Mouse (Mus musculus): Measurements from ENCODE around the gene Mettl6. TPM values are rescaled to one million over a fixed set of nuclear protein-coding genes. Genes with fewer than 3 reads are reported as not detected.

Mettl6 gene
- polyA plus RNA-seq, 1 experiment from 2014 or later: 50.4 TPM

- 75% methylated on average over 11 of the region's 11 CpGs for WGBS
Observed at GRCm38 (mm10) chr14:31439279-31439678, 55.6 kb downstream of the Mettl6 start.

GRCm38 (mm10) chr14:31437826-31438529 is 56.9 kb downstream of the Mettl6 start:
- H3K4me1 ChIP-seq (ENCODE audit: control insufficient read depth, insufficient read depth, low read length): peaks cover 13% of the 10 kb centered on the region; the same call in 1 of the 2 replicates
- WGBS: 70% methylated on average over 8 of the region's 8 CpGs

More at GRCm38 (mm10) chr14:31439279-31439678, 55.6 kb downstream of the Mettl6 start:
- H3K36me3 ChIP-seq (ENCODE audit: control insufficient read depth, insufficient read depth, low read length): no peaks in the 10 kb centered on the region
- H3K4me1 ChIP-seq (ENCODE audit: control insufficient read depth, insufficient read depth, low read length): 0 out of 2 replicates have a peak, but pooled peaks cover 3% of the 10 kb centered on the region
- no peak overlapping the region for H3K4me3 ChIP-seq (replicated peaks; ENCODE audit: low read length)
- no peaks in the 10 kb centered on the region for H3K27me3 ChIP-seq (ENCODE audit: control insufficient read depth, insufficient read depth, low read length)
- no peaks in the 10 kb centered on the region for H3K9me3 ChIP-seq (replicated peaks; ENCODE audit: control insufficient read depth, low read length)
- no peak for ATAC-seq (ENCODE audit: insufficient read depth, low FRiP score)
- H3K9ac ChIP-seq (ENCODE audit: low read length): no peak overlapping the region
- H3K27ac ChIP-seq (ENCODE audit: low read length): no peak overlapping the region
- H3K4me2 ChIP-seq (ENCODE audit: low read depth, low read length): no peak overlapping the region

GRCm38 (mm10) chr14:31435930-31436693 is 58.7 kb downstream of the Mettl6 start, which contains the start of gene Sh3bp5:
Gene Sh3bp5 (minus strand): TSS chr14:31436078.
- H3K9me3 ChIP-seq (replicated peaks; ENCODE audit: control insufficient read depth, low read length): no peaks in the 10 kb centered on the region
- H3K4me2 ChIP-seq (ENCODE audit: low read depth, low read length): peak within 1 kb of the TSS; percentile 95
- peak within 1 kb of the TSS; percentile 42 for H3K27ac ChIP-seq (ENCODE audit: low read length)
- H3K36me3 ChIP-seq (ENCODE audit: control insufficient read depth, insufficient read depth, low read length): no peaks in the 10 kb centered on the region
- peak within 1 kb of the TSS; percentile 78 for H3K9ac ChIP-seq (ENCODE audit: low read length)
- ATAC-seq (ENCODE audit: insufficient read depth, low FRiP score): peak; percentile 93
- no peaks in the 10 kb centered on the region for H3K27me3 ChIP-seq (ENCODE audit: control insufficient read depth, insufficient read depth, low read length)
- WGBS: 8% methylated on average over 49 of the region's 49 CpGs
- H3K4me1 ChIP-seq (ENCODE audit: control insufficient read depth, insufficient read depth, low read length): peaks cover 13% of the 10 kb centered on the region; the same call in 1 of the 2 replicates
- H3K4me3 ChIP-seq (replicated peaks; ENCODE audit: low read length): peak within 1 kb of the TSS; percentile 72

More at GRCm38 (mm10) chr14:31437826-31438529, 56.9 kb downstream of the Mettl6 start:
- Histone ChIP-seq H3K9ac (ENCODE audit: low read length) (no peak overlapping the region), H3K4me2 (ENCODE audit: low read depth, low read length) (no peak overlapping the region), H3K27ac (ENCODE audit: low read length) (no peak overlapping the region), H3K36me3 (ENCODE audit: control insufficient read depth, insufficient read depth, low read length) (no peaks in the 10 kb centered on the region), H3K9me3 (replicated peaks; ENCODE audit: control insufficient read depth, low read length) (no peaks in the 10 kb centered on the region), H3K4me3 (replicated peaks; ENCODE audit: low read length) (no peak overlapping the region), H3K27me3 (ENCODE audit: control insufficient read depth, insufficient read depth, low read length) (no peaks in the 10 kb centered on the region)
- ATAC-seq (ENCODE audit: insufficient read depth, low FRiP score): no peak

DNA sequence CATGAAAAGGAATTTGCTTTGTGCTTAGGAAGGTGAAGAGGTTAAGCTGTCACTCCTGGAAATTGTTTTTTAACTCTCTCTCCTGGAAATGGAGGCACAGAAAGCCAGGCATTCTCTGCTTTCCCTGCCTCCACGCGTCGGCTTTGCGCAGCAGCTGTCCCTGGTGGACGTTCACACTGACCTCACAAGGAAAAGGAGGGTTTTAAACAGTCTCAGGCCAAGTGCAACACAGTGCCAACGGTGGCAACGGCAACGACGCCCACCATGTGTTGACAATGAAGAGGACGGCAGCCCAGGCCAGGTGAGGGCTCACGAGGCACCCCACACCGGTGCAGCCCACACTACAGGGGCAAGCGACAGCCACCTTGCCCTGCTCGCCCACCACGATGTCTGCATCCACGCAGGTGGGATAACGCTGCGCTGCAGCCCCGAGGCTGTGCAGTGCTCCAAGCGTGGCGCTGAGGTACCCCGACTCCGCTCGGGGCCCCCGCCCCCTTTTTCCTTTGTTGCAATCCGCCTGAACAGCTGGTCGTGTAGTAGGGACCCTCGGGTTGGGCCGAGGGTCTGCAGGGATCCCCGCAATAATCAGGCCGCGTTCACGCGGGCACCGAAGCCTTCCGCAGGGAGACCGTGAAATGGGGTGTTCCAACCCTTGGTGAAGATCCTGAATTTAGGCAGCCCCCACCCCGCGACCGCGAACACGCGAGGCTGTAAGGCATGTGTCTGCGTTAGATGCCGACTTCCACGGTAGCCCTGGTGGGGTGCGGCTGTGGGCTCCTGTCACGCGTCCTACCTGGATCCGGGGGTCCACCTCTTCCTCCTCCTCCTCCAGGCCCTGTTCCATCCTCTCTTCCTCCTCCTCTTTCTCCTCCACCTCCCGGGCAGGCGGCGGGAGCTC is 59.6 kb downstream of the Mettl6 start:
- no peaks in the 10 kb centered on the region for H3K36me3 ChIP-seq (ENCODE audit: control insufficient read depth, insufficient read depth, low read length)
- peak overlapping the region; percentile 95 for H3K4me2 ChIP-seq (ENCODE audit: low read depth, low read length)
- no peaks in the 10 kb centered on the region for H3K27me3 ChIP-seq (ENCODE audit: control insufficient read depth, insufficient read depth, low read length)
- H3K4me3 ChIP-seq (replicated peaks; ENCODE audit: low read length): peak overlapping the region; percentile 72
- WGBS: 1% methylated on average over 53 of the region's 53 CpGs
- ATAC-seq (ENCODE audit: insufficient read depth, low FRiP score): peak; percentile 51
- H3K9ac ChIP-seq (ENCODE audit: low read length): peak overlapping the region; percentile 78
- H3K27ac ChIP-seq (ENCODE audit: low read length): peak overlapping the region; percentile 42
- peaks cover 13% of the 10 kb centered on the region; the same call in 1 of the 2 replicates for H3K4me1 ChIP-seq (ENCODE audit: control insufficient read depth, insufficient read depth, low read length)
- no peaks in the 10 kb centered on the region for H3K9me3 ChIP-seq (replicated peaks; ENCODE audit: control insufficient read depth, low read length)

- no peak overlapping the region for H3K9ac ChIP-seq (ENCODE audit: low read length)
Observed at GRCm38 (mm10) chr14:31434426-31434825, 60.4 kb downstream of the Mettl6 start.

DNA sequence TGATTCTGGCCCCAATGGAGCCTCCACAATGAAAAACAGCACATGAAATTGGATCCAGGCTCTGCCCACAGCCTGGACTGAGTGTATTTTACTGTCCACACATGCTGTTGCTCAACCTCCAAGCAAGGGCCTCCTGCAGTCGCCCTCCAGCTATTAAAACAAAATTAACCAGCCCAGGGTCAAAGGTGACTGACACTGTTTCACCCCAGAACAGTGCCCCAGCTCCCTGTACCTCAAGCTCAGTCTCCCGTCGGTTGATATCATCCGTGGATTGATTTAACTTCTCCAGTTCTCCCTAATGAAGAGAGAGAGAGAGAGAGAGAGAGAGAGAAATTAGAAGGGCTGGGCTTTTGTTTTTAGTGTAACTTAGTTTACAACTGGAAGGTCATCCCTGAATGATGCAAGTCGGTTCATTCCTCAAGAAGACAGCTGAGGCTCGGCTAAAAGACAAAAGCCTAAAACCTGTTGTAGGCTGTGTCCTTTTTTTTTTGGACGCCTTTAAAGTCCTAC is 60.9 kb downstream of the Mettl6 start:
- peak overlapping the region; percentile 72; the same call in 1 of the 2 replicates for H3K4me3 ChIP-seq (replicated peaks; ENCODE audit: low read length)
- H3K9ac ChIP-seq (ENCODE audit: low read length): peak overlapping the region; percentile 18; the same call in 1 of the 2 replicates
- H3K4me2 ChIP-seq (ENCODE audit: low read depth, low read length): peak overlapping the region; percentile 17; the same call in 1 of the 2 replicates
- peak overlapping the region; percentile 75 for H3K27ac ChIP-seq (ENCODE audit: low read length)
- H3K36me3 ChIP-seq (ENCODE audit: control insufficient read depth, insufficient read depth, low read length): no peaks in the 10 kb centered on the region
- ATAC-seq (ENCODE audit: insufficient read depth, low FRiP score): no peak
- no peaks in the 10 kb centered on the region for H3K9me3 ChIP-seq (replicated peaks; ENCODE audit: control insufficient read depth, low read length)
- peaks cover 17% of the 10 kb centered on the region for H3K4me1 ChIP-seq (ENCODE audit: control insufficient read depth, insufficient read depth, low read length)
- no peaks in the 10 kb centered on the region for H3K27me3 ChIP-seq (ENCODE audit: control insufficient read depth, insufficient read depth, low read length)
- WGBS: 37% methylated on average over 7 of the region's 7 CpGs

More at GRCm38 (mm10) chr14:31434426-31434825, 60.4 kb downstream of the Mettl6 start:
- H3K36me3 ChIP-seq (ENCODE audit: control insufficient read depth, insufficient read depth, low read length): no peaks in the 10 kb centered on the region
- H3K4me1 ChIP-seq (ENCODE audit: control insufficient read depth, insufficient read depth, low read length): peaks cover 13% of the 10 kb centered on the region; the same call in 1 of the 2 replicates
- no peak for ATAC-seq (ENCODE audit: insufficient read depth, low FRiP score)
- peak overlapping the region; percentile 75; the same call in 1 of the 2 replicates for H3K27ac ChIP-seq (ENCODE audit: low read length)
- no peaks in the 10 kb centered on the region for H3K9me3 ChIP-seq (replicated peaks; ENCODE audit: control insufficient read depth, low read length)
- H3K4me2 ChIP-seq (ENCODE audit: low read depth, low read length): peak overlapping the region; percentile 17
- WGBS: 55% methylated on average over 5 of the region's 5 CpGs
- peak overlapping the region; percentile 72 for H3K4me3 ChIP-seq (replicated peaks; ENCODE audit: low read length)
- no peaks in the 10 kb centered on the region for H3K27me3 ChIP-seq (ENCODE audit: control insufficient read depth, insufficient read depth, low read length)

- no peak for ATAC-seq (ENCODE audit: insufficient read depth, low FRiP score)
- H3K4me2 ChIP-seq (ENCODE audit: low read depth, low read length): peak overlapping the region; percentile 9; the same call in 1 of the 2 replicates
- no peaks in the 10 kb centered on the region for H3K36me3 ChIP-seq (ENCODE audit: control insufficient read depth, insufficient read depth, low read length)
- peak overlapping the region; percentile 75 for H3K27ac ChIP-seq (ENCODE audit: low read length)
- no peaks in the 10 kb centered on the region for H3K9me3 ChIP-seq (replicated peaks; ENCODE audit: control insufficient read depth, low read length)
- peak overlapping the region; percentile 32; the same call in 1 of the 2 replicates for H3K9ac ChIP-seq (ENCODE audit: low read length)
- no peak overlapping the region for H3K4me3 ChIP-seq (replicated peaks; ENCODE audit: low read length)
- H3K27me3 ChIP-seq (ENCODE audit: control insufficient read depth, insufficient read depth, low read length): no peaks in the 10 kb centered on the region
- 62% methylated on average over 5 of the region's 5 CpGs for WGBS
- H3K4me1 ChIP-seq (ENCODE audit: control insufficient read depth, insufficient read depth, low read length): peaks cover 24% of the 10 kb centered on the region
Observed at GRCm38 (mm10) chr14:31433126-31433525, 61.7 kb downstream of the Mettl6 start.

DNA sequence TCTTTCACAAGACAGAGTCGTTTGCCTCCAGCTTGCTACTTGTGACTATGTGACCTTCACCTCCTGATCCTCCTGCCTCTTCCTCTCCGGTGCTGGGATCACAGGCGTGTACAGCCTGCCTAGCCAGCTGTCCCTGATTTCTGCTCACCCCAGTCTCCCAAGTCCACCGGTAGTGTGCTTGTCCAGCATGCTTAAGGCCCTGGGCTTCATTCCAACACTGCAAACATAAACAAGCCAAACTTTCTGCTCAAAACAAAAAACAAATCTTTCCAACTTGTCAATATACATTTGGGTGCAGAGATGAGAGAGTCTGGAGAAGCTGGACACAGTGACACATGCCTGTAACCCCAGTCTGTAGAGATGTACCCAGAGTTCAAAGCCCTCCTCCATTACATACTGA is 62.4 kb downstream of the Mettl6 start:
- Histone ChIP-seq H3K27me3 (ENCODE audit: control insufficient read depth, insufficient read depth, low read length) (no peaks in the 10 kb centered on the region), H3K9ac (ENCODE audit: low read length) (no peak overlapping the region), H3K4me2 (ENCODE audit: low read depth, low read length) (0 out of 2 replicates have a peak overlapping the region, but pooled peaks have one; percentile 24), H3K27ac (ENCODE audit: low read length) (peak overlapping the region; percentile 14; the same call in 1 of the 2 replicates), H3K36me3 (ENCODE audit: control insufficient read depth, insufficient read depth, low read length) (no peaks in the 10 kb centered on the region), H3K4me3 (replicated peaks; ENCODE audit: low read length) (no peak overlapping the region), H3K4me1 (ENCODE audit: control insufficient read depth, insufficient read depth, low read length) (peaks cover 26% of the 10 kb centered on the region), H3K9me3 (replicated peaks; ENCODE audit: control insufficient read depth, low read length) (no peaks in the 10 kb centered on the region)
- 35% methylated on average over 4 of the region's 4 CpGs for WGBS
- ATAC-seq (ENCODE audit: insufficient read depth, low FRiP score): no peak

All from stomach, embryonic 16.5 days (tissue).